Mouse (Mus musculus) layer of hippocampus, adult 9-11 months (tissue): ENCODE data around the gene Bdh1.
"Not testable (repeated sequence)": the region's sequence is repeated elsewhere in the genome, so short reads cannot be mapped to it uniquely, and the experiment has no call there.

Experiments
- DNase-seq: peaks from one replicate; pipeline ENCODE4 v3.0.0; 2022

Bdh1 gene

GRCm38 (mm10) chr16:31465630-31466029 lies 43.5 kb downstream of the Bdh1 start:
- peak; percentile 73 for DNase-seq

DNA sequence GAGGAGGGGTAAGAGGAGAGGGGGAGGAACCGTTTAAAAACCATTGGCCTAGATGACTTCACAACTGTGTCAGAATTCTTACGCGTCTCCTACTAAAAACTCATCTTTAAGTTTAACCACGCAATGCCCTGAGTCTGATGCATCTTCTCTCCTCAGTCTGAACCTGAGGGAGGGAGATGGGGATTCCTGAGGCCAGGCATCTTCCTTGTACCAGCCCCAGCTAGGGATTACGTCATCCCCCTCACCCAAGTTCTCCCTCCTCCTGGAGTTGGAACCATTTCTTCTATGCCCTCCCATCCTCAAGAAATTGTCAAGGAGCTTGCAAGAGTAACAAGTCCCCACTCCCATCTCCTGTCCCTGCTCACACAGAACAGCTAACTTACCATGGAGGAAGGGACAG lies 44.0 kb downstream of the Bdh1 start:
- DNase-seq: no peak

GRCm38 (mm10) chr16:31470819-31471218 lies 48.7 kb downstream of the Bdh1 start:
- not testable (repeated sequence) for DNase-seq

- DNase-seq: no peak
These were observed 49.9 kb downstream of the Bdh1 start for GRCm38 (mm10) chr16:31471994-31472393.

- DNase-seq: no peak
These were observed 51.1 kb downstream of the Bdh1 start for GRCm38 (mm10) chr16:31473226-31473625.

GRCm38 (mm10) chr16:31475123-31475968 lies 53.3 kb downstream of the Bdh1 start:
- no peak for DNase-seq

- DNase-seq: no peak
These were observed 55.0 kb downstream of the Bdh1 start for GRCm38 (mm10) chr16:31476872-31477603.

- DNase-seq: no peak
These were observed 63.3 kb downstream of the Bdh1 start for GRCm38 (mm10) chr16:31485336-31485735.

DNA sequence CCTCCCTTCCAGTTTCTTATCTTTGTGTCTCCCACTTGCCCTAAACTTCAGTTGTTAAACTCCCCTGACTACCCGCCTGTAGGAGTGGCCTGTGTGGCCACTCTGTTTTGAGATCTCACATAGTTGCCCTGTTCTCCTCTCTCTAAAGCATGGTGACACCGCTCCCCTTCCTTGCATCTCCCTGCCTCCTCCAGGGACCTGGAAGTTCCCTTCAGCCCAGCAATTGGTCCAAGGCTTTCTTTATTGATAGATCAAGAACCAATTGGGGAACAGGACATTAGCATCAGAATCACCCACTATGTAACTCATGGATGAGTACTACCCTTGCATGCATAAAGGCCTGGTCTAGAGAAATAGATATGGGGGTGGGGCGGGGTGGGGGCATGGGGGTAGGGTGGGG lies 65.2 kb downstream of the Bdh1 start:
- DNase-seq: no peak

DNA sequence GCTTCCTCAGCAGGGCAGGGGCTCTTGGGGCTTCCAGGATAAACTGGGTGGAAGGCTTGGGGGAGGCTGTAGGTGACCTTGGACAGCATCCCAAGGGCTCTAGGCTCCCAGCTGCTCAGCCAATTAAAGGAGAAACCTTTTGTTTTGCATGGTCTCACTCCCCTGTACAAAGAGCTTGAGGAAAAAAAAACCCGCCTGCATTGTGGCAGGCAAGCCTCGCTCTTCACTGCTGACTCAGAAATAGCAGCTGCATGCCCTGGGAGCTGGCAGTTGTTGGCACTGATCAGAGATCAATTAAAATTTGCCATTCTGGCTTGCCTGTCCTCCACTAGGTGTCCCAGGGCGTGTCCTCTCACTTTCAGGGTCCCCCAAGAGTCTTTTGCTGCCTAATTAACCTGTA lies 67.0 kb downstream of the Bdh1 start:
- no peak for DNase-seq

DNA sequence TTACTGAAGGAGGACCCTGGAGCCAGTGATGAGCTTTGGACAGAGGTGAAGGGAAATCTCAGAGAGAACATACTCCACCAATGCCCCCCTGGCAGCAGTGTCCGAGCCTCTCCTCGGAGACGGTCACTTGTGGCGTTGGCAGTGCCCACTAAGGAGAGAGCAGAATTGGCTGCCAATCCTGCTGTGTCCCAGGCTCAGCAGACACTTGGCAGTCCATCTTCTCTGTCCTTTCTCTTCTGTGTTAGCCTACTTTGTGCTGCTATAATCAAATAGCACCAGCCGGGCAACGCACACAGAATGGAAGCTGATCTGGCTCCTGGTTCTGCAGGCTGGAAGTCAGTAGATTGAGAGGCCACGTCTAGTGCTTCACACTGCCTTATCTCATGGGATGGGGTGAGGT lies 68.9 kb downstream of the Bdh1 start:
- DNase-seq: no peak

DNA sequence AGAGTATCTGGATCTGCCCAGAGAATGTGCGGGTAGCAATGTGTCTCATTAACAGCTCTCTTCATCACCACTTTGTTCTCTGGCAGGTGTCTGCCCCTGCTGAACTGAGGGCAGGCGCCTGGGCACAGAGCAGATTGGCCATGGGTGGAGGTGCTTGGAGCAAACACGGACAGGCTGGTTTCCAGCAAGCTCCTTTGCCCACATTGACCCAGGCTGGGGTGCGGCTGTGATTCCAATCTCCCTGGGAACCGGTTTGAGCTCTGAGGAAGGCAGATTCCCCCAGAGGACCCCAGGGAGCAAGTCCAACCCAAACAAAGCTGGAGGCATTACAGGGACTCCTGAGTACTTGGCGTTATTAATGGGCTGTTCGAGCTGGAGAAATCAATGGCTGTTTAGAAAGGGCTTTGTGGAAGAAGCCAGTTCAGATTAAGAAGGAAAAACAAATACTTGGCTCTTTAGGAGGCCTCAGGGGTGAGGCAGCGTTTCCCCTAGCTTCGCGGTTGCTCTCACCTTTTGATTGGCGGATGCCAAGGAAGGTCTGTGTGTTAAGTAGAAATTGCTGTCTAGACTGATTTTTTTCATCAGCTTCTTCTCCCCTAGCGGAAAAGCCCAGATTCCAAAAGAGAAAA lies 71.0 kb downstream of the Bdh1 start:
- DNase-seq: no peak

DNA sequence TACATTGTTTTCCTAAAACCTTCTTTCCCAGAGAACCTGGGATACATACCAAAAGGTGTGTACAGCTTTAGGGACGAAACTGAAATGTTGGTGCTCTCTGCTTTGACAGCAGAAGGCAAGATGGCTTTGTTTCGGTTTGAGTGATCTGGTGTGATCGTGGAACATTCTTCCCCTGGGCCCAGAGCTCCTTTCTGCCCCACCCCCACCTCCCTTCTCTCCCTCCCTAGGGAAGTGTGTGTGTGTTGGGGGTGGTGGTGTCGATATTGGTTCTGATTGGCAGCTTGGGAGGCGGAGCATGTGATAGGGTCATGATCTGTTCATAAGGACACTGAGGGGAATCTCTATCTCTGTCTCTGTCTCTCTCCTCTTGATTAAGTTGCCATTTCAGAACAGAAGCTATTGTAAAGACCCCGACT lies 71.5 kb downstream of the Bdh1 start:
- peak; percentile 55 for DNase-seq

GRCm38 (mm10) chr16:31493991-31494390 lies 71.9 kb downstream of the Bdh1 start:
- peak; percentile 91 for DNase-seq

GRCm38 (mm10) chr16:31495356-31495755 lies 73.3 kb downstream of the Bdh1 start:
- no peak for DNase-seq

- no peak for DNase-seq
These were observed 73.7 kb downstream of the Bdh1 start for GRCm38 (mm10) chr16:31495769-31496168.

- DNase-seq: no peak
These were observed 76.3 kb downstream of the Bdh1 start for GRCm38 (mm10) chr16:31498336-31498735.

GRCm38 (mm10) chr16:31499021-31499420 lies 76.9 kb downstream of the Bdh1 start:
- no peak for DNase-seq

GRCm38 (mm10) chr16:31499681-31500310 lies 77.7 kb downstream of the Bdh1 start:
- peak; percentile 89 for DNase-seq

GRCm38 (mm10) chr16:31500532-31500931 lies 78.5 kb downstream of the Bdh1 start:
- DNase-seq: no peak

DNA sequence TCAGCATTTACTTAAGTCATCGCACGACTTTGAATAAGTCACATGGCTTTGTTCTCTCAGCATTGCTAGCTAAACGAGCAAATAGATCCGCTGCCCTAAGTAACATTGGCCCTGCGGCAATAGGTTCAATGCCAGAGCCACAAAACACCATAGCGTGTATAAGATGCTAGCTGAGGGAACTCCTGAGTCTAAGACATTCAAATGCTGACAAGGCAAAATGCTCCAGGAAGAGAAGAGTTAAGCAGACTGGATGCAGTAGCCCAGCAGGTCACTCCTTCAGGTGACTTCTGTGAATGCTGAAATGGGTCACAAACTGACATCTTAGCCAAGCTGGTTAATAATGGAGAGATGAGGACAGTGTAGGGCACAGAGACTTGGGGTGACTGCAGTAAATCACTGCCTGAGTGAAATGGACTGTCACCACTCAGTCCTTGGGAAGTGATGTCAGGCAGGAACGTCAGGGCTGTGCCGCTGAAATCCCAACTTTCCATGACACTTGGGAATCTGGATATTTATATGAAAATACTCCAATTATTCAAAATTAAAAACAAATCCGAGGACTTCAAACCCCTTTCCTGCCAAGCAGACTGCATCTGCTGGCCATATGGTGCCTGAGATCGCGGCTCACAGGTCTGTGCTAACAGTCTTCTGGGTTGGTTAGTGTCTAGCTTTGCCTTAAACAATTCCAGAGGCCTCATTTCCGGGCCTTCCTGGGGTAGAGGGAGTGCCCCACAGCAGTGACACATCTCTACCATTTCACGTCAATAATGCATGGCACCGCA lies 79.1 kb downstream of the Bdh1 start:
- peak; percentile 57 for DNase-seq

DNA sequence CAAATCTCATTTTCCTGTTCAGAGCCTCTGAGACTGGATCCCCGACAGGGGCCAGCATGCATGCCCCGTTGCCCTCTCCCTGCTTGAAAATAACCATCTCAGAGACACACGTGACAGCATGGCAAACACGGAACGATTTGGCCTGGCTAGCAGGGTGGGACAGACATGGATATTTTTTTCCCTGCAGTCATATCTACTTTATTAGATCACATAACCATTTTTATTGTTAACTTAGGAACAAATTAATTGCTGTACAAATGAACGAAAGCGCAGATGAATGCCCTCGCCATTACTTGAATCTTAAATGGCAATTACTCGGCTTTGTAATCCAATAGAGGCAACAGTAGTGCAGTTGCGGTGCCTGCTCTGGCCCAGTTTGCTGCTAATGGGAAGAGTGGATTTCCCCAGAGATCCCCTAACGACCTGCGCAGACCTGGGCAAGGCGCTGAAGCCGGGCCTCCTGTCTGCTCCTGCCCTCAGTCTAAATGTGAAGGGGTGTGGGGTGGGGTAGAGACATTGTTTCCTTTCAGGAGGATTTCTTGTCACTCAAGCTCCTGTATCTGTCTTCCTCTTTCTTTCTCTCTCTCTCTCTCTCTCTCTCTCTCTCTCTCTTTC lies 79.8 kb downstream of the Bdh1 start:
- DNase-seq: no peak
